Mouse (Mus musculus) 3134 (cell line): Measurements from ENCODE around the gene Il1rapl1.

Experiments used
- DNase-seq: peaks from one replicate; pipeline ENCODE4 v3.0.0-alpha.2; 2011; ENCODE audit warnings: low spot score; ENCODE audit not compliant: insufficient read length; ENCODE audit errors: extremely low read depth

The Il1rapl1 gene

DNA sequence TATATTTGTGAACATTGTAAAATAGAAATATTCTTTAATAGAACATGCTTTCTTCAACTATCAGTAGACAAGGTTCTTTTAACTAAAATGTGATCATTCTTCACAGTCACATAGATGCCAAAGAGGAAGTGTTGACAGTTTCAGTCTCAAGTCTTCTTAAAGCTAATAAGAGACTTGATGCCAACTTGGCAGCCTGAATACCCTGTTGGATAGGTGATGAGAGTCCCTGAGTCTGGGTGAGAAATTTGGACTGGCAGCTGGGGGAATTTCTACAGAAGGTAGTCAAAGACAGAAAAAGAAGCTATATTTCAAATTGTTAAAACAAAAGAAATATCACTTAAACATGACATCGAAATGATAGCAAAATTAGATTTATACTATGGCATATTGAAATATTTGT lies 451.6 kb downstream of the Il1rapl1 start:
- no peak for DNase-seq

DNA sequence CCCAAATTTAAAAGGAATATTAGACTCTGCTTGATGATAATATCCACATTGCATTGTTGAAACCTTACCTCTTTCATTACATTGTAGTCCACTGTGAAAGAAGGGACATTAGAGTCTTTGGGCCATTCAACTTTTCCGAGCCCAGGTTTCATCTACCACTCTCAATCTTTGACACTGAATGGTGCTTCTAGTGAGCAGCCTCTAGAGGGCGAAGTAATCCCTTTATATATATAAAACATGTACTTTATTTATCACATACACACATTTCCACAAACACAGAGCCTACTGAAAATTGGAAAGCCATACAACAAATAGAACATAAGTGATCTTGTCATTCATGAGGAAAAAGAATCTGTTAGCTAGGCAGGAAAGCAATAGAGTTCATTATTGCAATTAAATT lies 459.8 kb downstream of the Il1rapl1 start:
- no peak for DNase-seq

DNA sequence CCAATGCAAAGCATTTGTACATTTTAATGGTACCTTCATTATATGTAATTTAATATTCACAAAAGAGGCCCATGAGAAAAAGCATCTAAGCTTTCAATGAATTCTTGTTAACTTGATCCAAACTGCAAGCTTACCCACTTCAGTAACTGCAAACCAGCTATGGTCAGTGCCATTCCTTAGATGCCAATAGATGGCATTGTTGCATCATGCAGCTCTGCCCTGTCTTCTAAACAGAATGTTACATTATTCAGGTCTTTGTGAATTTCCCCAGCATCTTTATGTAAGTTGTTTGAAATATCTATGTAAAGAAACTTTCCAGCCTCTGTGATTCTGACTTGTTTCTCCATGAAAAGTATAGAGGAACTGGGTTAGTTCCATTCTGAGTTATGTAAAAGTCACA lies 514.5 kb downstream of the Il1rapl1 start:
- DNase-seq: peak; percentile 4

DNA sequence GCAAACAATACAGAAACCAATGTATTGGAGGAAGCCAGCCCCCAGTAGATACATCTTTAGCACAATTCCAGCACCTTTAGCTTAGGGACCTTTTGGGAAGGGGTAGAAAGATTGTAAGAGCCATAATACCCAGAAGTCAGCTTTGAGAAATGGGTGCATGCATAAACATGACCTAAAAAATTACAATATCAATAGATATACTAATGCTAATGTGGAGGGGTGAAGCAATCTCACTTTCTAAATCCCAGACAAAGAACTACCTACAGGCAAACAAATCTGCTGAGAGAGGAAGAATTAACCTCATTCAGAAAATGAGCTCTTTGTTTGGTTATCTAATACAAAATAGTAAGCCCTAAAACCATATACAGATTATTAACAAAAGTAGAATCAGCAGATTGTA lies 607.4 kb downstream of the Il1rapl1 start:
- DNase-seq: no peak

DNA sequence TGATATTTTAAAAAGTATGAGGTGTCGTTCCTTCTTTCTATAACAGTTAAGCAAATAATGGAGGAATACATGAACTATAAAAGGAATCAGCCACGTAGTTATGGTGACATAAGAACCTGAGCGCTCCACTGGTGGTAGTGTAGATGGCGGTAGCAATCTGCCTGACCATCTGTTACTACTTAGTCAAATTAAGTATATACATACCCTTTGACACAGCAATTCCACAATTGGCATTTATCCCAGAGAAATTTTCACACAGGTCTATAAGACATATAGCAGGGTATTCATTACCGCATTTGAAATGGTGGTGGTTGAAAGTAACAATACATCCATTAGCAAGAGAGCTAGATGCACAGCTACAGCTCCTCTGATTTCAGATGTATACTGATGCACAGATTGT lies 612.8 kb downstream of the Il1rapl1 start:
- DNase-seq: no peak

DNA sequence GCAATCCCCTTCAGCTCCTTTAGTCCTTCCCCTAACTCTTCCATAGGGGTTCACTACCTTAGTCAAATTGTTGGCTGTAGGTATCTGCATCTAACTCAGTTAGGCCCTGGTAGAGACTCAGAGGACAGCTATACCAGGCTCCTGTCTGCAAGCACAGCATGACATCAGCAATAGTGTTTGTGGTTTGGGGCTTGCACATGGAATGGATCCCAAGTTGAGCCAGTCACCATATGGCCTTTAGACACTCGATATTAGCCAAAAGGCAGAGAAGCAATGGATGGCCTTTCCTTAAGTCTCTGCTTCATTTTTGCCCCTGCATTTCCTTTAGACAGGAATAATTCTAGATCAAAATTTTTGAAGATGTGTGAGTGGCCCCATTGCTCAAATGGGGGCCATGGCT lies 632.0 kb downstream of the Il1rapl1 start:
- no peak for DNase-seq

DNA sequence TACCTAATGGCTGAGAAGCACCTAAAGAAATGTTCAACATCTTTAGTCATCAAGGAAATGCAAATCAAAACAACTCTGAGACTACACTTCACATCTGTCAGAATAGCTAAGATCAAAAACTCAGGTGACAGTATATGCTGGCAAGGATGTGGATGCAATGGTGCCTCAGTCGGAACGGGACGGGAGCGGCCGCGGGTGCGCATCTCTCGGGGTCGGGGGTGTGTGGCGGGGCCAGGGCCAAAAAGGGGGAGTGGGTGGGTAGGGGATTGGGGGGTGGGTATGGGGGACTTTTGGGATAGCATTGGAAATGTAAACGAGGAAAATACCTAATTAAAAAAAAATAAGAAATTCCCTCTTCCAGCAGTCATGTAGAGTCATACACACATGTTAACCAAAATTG lies 877.3 kb downstream of the Il1rapl1 start:
- peak; percentile 90 for DNase-seq

DNA sequence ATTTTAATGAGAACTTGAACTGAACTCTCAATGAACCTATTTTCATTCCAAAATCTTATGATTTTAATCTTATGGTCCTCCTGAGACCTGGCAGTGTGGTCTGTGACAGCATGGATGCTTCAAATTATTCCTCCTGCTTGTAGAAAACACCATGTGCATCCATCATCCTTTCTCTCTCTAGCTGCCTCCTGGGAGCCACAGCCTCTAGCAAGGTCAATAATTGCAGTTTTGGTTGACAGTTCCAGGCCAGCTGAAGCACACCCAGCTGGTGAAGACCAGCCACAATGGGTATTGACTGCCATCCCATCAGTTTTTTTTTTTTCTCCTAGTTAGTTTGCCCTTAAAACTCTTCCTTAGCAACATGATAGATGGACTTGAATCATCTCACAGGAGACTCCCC lies 890.2 kb downstream of the Il1rapl1 start:
- no peak for DNase-seq

DNA sequence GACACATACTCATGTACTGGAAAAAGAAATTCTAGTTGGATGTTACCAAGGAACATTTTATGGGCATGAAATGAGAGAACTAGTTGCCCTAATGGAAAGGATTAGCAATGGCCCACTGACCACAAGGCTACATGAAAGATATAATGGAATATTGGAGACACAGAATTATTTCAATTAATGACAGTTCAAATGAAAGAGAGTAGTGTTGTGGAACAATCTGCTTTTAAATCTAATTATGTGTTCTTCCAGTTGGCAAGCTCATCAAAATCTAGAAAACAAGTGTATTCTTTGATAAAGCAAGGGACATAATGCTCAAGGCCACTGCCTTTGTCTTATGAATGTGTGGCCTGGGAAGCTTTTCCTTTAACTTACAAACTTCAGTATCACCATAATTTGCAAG lies 1113.1 kb downstream of the Il1rapl1 start:
- DNase-seq: no peak

DNA sequence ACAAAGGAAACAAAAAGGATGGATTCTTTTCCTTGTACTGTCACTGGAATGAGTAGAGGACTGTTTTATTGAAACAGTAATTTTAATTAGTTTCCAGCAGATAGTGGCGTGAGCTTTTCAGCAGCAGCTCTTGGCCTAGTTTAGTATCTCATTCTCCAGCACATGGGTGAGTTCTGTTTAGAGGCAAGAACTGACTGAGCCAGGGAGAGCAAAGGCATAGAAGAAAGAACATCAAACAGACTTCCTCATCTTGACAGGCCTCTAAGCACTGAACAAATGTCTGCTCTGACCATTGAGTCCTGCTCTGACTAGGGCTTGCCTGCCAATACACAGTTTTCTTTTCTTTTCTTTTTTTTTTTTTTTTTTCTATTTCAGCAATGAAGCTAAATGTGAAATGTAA lies 1160.3 kb downstream of the Il1rapl1 start:
- DNase-seq: no peak

DNA sequence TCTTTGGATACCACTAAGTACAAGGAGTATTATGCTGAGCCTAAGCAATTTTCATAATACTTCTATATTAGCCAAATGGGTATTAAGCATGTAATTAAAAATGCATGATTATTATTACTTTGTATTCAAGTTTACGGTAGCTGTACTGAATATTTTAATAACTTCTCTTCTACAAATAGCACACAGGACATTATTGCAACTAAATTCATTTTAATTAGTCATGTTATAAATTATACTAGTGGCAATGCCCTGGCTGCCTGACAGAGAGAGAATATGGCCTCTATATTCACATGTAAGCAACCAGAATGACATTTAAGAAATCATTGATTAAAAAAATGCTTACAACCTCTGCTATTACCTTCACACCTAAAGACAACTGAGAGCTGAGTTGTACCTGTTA lies 1160.8 kb downstream of the Il1rapl1 start:
- DNase-seq: no peak

DNA sequence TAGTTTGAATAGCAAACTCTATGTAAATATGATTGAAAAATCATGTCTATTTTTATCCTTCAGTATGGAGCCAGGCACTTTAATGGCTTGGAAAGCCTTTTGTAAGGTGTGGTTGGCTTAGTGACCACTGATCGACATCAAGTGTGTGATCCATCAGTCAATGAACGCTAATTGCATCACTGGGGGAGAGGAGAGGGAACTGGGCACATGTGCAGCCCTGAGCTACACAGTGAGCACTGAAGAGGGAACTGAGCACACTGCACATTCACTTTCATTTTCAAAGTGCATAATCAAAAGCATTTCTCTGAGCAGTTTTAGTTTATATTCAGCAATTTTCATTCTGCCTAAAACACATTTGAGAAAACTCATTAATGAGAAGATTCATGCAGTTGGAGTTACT lies 1164.5 kb downstream of the Il1rapl1 start:
- DNase-seq: no peak

DNA sequence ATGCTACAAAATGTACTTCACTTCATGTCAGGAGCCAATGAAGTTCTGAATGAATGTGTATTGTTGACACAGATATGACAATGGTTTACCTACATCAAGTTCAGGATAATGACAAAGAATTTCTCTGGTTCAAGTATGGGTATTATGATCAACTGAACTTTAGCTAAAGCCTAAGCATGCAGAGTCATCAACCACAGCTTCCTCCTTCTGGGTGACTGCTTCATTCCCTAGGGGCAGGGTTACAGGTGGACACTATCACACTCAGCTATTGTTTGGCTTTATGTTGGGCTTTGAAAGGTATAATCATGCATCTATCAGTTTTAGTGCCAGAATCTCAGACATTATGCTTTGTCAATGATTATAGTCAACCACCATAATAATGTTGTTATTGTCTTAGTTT lies 1166.3 kb downstream of the Il1rapl1 start:
- DNase-seq: no peak

DNA sequence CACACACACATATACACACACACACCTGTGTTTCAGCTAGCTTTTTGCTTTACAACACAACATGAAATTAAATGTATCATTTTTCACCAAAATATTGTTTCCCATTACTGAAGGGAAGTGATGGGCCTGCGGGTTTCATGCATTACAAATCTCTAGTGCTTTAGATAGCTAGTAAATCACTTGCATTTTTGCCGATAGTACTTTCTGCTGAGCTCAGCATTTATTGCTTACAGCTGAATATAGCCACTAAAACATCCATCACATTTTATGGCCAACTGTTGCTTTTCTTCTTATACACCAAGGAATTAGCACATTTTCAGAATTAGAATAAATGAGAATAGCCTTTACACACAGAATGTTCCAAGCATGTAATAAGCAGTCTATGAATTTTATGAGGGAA lies 1260.6 kb downstream of the Il1rapl1 start:
- no peak for DNase-seq

DNA sequence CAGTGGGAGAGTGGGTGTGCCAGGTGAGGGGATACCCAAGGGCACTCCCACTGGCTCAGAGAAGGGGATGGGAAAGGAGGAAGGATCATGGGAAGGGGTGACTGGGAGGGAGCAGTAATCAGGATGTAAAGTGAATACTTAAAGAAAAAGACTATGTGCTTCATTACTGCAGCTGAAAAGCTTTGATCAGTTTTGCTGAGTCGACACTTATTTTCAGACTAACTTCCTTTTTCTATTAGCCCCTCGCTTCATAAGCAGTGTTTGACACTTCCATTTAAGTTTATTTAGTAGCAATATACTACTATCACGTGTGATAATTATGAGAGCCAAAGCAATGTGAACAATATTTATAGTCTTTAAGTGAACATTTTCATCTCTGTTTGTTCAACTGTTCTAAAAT lies 1307.2 kb downstream of the Il1rapl1 start:
- no peak for DNase-seq

DNA sequence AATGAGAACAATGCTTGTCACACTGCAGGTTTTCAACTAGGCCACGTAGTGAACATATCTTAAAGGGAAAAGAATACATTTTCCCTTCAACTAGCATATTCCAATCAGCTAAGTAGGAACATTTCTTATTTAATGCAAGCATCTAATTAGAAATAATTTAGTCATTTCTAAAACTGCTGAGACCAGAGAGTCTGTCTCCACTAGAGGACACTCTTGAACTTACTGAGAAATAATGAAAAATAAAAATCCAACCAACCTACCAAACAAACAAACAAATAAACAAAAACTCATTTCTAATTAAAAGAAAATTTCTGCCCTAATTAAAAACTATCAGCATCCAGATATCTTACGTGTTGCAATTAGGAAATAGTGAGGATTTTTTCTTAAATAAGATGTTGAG lies 1312.7 kb downstream of the Il1rapl1 start:
- no peak for DNase-seq

DNA sequence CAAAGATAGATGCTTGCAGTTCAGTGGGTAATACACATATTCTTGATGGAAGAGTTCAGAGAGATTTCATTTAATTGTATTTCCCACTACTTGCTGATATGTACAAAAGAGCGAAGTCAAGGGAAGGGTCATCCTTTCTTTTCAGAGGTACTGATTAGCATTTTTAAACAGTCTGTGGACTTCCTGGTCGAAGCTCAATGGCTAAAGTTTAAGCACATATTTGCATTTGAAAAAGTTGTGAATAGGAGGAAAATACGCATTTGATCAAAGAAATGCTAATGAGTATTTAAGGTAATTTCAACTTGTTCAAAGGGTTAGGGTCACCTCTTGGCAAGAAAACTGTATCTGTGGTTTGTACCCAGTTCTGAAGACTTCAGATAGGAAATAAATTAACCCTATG lies 1386.6 kb downstream of the Il1rapl1 start:
- no peak for DNase-seq
